Mouse (Mus musculus) mature B cell (primary cell): ENCODE data around the gene Zfp868.
"Not testable (repeated sequence)": the region's sequence is repeated elsewhere in the genome, so short reads cannot be mapped to it uniquely, and the experiment has no call there.

ENCODE experiments used
- in situ Hi-C: fragments of 300-500 bp; cut with MboI; formaldehyde crosslinking; loops from 2 replicates; pipeline ENCODE4 v1.14.3; 2019

Zfp868 gene

DNA sequence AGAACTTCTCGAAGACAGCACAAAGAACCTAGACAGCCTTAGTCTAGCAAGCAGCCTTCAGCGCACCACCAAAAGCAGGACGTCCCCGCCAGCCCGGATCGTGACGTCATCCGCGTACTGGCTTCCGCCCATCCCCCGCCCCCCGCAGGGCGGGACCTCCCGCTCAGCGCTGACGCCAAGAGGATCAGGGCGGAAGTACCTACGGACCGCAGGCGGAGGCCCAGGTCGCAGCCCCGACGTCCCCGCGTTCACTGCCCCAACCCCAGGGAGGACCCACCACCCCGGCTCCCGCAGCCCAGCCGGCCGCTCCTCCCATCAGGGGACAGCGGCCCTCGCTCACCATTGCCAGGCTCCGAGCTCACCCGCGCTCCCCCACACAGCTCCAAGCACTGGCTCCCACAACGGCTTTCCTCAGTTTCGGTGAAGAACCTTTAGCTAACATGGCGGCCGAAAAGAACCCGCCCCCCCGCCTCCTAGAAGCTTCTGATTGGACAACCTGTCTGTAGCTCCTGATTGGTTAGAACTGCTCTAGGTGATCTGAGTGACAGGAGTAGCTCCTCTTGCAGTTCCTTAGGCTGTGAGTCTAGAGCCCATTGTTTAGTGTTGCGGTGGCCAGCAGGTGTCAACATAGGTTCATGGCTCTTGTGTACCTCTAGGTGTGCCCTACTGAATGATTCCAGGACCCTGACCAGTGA lies at the start of gene Zfp868:
Gene Zfp868 (minus strand): TSS at position 454 of the 695 bp plus-strand sequence.
- in situ Hi-C loops, result no loop called here

DNA sequence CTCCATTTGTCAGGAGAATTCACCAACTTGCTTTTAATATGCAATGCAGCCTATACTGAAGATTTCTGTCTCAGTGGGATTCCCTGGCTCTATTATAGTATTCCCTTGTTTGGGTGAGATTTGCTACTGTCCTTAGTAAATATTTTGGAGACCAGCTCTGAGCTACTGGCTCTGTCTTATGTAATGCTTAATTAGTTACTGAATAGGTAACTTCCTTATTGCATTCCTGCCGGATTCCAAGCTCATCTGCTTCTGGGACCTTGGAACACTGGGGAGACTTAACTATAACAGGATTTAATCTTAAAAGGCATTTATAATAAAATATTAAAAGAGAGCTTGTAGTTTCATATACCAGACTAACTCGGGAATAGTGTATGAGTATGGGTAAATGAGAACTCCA lies 39.7 kb upstream of the Zfp868 start:
- in situ Hi-C loops, result not testable (repeated sequence)

DNA sequence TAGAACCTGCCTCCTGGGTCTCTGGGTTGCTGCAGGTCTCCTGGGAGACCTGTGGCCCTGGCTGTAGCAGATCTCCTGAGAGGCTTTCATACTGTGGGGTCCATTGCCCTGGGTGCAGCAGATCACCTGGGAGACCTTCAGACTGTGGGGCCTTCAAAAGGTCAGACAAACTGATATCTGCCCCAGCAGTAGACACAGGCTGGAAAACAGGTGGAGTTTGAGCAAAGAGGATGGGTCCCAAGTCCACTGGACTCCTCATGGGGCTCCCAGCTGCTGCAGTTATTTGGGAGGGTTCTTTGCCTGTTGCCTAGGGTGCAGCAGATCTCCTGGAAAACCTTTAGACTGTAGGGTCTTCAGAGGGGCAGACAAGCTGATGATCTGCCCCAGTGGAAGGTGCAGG lies 35.9 kb upstream of the Zfp868 start:
- in situ Hi-C loops, result no loop called here

DNA sequence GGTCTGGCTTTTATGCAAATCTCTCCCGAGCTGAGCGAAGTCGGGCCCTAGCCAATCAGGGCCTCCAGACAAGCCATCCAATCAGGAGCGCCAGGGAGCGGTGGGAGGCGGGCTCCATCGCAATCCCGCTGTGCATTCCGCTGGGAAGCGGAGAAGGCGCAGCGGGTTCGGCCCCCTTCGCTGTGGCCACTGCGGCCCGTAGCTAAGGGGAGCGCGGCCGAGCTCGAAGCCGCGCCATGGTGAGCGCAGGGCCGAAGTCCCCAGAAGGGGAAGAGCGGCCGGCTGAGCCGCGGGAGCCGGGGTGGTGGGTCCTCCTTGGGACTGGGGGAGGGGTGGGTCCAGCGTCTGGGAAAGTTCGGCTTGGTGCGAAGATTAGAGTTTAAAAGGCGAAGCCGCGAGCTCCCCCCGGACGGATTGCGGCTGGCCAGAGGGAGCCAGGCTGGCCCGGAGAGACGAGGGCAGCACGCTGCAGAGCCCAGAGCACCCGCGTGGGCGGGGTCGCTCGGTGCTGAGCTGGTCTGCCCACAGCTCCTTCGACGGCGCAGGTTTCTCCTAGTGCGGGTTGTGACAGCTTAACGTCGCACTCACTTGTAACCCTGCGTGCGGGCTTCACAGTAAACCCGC lies 29.1 kb upstream of the Zfp868 start, which contains the start of gene Zfp964:
Gene Zfp964 (plus strand): TSS at position 122 of the 624 bp plus-strand sequence.
- in situ Hi-C loops, result no loop called here

DNA sequence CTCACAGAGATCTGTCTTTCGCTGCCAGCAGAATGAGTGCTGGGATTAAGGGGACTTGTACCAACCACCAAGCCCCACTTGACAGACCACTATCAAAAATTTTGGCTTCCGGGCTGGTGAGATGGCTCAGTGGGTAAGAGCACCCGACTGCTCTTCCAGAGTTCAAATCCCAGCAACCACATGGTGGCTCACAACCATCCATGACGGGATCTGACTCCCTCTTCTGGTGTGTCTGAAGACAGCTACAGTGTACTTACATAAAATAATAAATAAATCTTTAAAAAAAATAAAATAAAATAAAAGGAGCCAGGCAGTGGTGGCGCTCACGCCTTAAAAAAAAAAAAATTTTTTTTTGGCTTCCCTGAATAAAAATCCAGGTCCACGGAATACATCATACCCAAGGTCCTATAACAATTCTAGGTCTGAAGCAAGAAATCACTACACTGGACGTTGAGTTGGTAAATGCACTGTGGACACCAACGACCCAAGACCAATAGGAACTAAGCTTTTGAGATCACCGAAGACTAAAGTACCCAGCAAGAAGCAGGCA lies 28.5 kb upstream of the Zfp868 start:
- in situ Hi-C loops, result no loop called here

DNA sequence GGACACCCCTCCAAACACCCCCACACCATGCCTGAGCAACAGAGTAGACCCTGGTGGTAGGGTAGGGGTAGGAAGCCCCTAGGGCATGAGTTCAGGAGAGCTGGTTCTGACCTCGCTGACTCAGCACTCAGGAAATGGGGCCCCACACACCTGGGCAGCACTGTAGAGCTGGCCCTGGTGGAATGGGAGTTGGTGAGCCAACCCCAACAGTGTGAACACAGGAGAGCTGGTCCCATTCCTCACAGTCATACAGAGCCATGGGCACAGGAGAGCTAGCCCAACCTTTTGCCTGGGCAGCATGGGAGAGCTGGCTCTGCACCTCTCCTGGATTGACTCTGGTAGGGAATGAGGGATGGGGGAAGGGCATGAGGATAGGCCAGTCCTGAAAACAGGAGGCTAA lies 7.3 kb downstream of the Zfp868 start:
- in situ Hi-C loops, result no loop called here

DNA sequence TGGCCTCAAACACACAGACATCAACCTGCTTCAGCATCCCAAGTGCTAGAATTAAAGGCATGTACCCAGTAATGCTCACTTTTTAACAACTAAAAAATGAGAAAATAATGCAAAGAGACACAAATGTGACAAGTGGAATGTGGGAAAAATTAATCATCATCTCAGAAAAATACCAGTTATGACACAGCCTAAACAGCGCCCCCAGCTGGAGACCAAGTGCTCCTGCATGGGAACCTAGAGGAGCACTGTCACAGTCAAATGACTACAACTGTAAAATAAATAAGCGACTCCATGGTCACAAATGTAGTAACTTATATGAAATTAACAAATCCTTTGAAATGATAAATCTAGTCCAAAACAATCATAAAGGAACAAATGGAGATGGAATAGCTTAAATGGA lies 10.7 kb downstream of the Zfp868 start:
- in situ Hi-C loops, result no loop called here

DNA sequence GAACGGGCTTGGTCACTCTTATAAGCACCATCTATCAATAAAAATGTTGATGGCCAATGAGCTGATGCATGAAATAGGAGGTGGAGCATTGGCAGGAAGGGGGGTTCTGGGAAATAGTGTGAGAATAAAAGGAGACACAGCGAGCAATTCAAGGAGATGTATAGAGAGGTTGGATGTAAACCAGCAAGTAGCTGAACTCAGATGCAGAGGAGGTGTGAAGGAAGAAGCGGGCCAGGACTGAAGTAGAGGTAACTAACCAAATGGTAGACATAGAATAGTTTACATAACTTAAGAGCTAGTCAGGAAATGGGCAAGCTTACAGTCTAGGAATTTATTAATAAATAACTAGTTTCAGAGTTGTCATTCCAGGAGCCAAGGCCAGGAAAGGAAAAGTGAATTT lies 27.8 kb downstream of the Zfp868 start:
- in situ Hi-C loops, result not testable (repeated sequence)

DNA sequence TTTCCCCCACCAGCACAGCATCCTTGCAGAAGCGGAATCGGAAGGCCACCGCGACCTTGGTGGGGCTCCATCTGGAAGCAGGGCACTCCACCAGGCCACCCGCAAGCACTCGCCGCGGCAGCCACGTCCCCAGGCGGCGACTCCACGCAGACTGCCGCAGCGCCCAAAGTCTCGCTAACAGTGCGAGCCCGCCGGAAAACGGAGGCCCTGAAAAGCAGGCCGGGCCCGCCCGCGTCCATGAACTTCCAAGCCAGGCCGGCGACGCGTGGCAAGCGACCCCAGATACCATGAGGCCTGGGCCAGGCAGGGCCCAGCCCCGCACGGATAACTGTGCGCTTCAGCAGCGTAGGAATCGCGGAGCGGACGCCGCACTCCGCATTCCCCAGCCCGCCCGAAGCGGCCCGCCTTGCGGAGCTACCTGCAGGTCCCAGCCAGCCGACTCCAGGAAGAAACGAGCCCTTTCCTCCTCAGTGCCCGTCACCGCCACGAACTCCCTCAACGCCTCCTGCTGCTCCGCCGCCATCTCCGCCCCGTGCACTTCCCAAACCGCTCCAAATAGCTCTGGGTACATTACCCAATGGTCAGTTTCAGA lies 40.6 kb downstream of the Zfp868 start:
- in situ Hi-C loops, result no loop called here

DNA sequence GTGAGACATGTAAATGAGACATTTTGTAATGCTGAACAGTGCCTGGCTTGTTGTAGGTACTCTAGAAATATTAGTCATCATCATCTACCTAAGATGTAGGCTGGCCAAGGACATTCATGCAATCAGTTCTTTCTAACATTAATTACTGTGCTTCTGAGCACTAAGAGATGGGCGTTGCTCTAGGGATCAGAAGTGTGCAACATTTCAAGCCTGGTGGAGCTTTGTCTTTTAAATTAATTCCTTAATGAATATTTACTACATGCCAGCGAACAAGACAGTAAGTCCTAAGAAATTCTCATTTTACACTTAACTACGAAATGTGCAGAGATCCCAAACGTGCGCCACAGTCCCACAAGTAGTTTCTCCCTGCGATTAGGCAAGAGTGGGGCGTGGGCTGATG lies 41.1 kb downstream of the Zfp868 start:
- in situ Hi-C loops, result not testable (repeated sequence)
